In the genomic region with DNA sequence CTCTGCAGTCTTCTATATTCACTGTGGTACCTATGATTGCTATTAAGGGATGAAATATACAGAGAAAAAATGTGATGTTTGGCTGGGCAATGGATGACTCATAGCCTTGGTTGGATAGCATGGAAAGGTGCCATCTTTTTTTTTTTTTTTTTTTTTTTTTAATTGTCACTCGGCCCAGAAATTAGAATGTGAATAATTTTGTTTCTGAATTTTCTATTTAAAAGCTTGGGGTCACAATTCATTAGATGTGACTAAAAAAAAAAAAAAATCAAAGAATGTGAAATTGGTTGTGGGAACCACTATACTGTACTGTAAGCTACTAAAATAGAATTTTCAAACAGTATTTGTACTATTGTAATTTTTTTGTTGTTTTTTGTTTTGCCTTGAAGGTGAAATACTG, we compare ENCODE assay signal across 12 mouse cellular contexts.
"Had no signal": no experiment of that assay in that cellular context is flagged by ENCODE, and none has a peak within 500 bp of the region (broad histone marks: within the 10 kb centered on the region; RNA-seq: fewer than 3 reads in every experiment).

No protein-coding gene starts in this region.

- DNase-seq: retina, postnatal 1 day; right cerebral cortex, adult 18-20 months; right cerebral cortex, postnatal 14 days; right cerebral cortex, postnatal 25 days; right cerebral cortex, postnatal 4 days; spleen, adult 18-20 months; thymus, adult 18-20 months; thymus, adult 2 months; thymus, postnatal 14 days; thymus, postnatal 25 days; thymus, postnatal 36 days; thymus, postnatal 4 days had no signal
